Mouse (Mus musculus) urinary bladder, postnatal 25 days (tissue): ENCODE data around the gene Pdk2.

Source experiments
- DNase-seq: peaks from one replicate; pipeline ENCODE4 v3.0.0; 2022; ENCODE audit warnings: low spot score

Pdk2 gene

GRCm38 (mm10) chr11:95002705-95003104 is 38.4 kb downstream of the Pdk2 start:
- DNase-seq = no peak

- no peak for DNase-seq
Measured at GRCm38 (mm10) chr11:95001584-95002347, 39.4 kb downstream of the Pdk2 start.

- no peak for DNase-seq
Measured at GRCm38 (mm10) chr11:95001058-95001457, 40.1 kb downstream of the Pdk2 start.

GRCm38 (mm10) chr11:95000548-95000947 is 40.6 kb downstream of the Pdk2 start:
- DNase-seq = no peak

- no peak for DNase-seq
Measured at GRCm38 (mm10) chr11:95000128-95000527, 41.0 kb downstream of the Pdk2 start.

- no peak for DNase-seq
Measured at GRCm38 (mm10) chr11:94998041-94998531, 43.1 kb downstream of the Pdk2 start.

GRCm38 (mm10) chr11:94997596-94997995 is 43.6 kb downstream of the Pdk2 start:
- DNase-seq = no peak

GRCm38 (mm10) chr11:94996984-94997383 is 44.2 kb downstream of the Pdk2 start:
- DNase-seq = no peak

GRCm38 (mm10) chr11:94996101-94996500 is 45.1 kb downstream of the Pdk2 start:
- no peak for DNase-seq

- no peak for DNase-seq
Measured at GRCm38 (mm10) chr11:94994947-94995772, 46.0 kb downstream of the Pdk2 start.

GRCm38 (mm10) chr11:94994208-94994814 is 46.8 kb downstream of the Pdk2 start:
- DNase-seq = no peak

- peak; percentile 50 for DNase-seq
Measured at GRCm38 (mm10) chr11:94992754-94993606, 48.2 kb downstream of the Pdk2 start.

GRCm38 (mm10) chr11:94992480-94992753 is 48.7 kb downstream of the Pdk2 start:
- no peak for DNase-seq

GRCm38 (mm10) chr11:94991641-94992479 is 49.3 kb downstream of the Pdk2 start:
- DNase-seq = no peak

- peak; percentile 87 for DNase-seq
Measured at GRCm38 (mm10) chr11:94990749-94991577, 50.2 kb downstream of the Pdk2 start, which contains the start of gene Ppp1r9b. TSS of gene Ppp1r9b (plus strand) at chr11:94991035.

- no peak for DNase-seq
Measured at GRCm38 (mm10) chr11:94990102-94990748, 50.9 kb downstream of the Pdk2 start.

- peak; percentile 64 for DNase-seq
Measured at GRCm38 (mm10) chr11:94989562-94990017, 51.6 kb downstream of the Pdk2 start.

- no peak for DNase-seq
Measured at GRCm38 (mm10) chr11:94988780-94989561, 52.2 kb downstream of the Pdk2 start.

GRCm38 (mm10) chr11:94987851-94988250 is 53.3 kb downstream of the Pdk2 start:
- no peak for DNase-seq
